Mouse (Mus musculus) myocyte (in vitro differentiated cells): ENCODE results near the gene Srcap. TPM values are rescaled to one million over a fixed set of nuclear protein-coding genes. Genes with fewer than 3 reads are reported as not detected.

Experiments used
- H3K27me3 ChIP-seq: one replicate; pipeline ENCODE4 v1.6.1; 2011; ENCODE audit not compliant: control insufficient read depth, insufficient read depth, insufficient read length
- H3K36me3 ChIP-seq: one replicate; pipeline ENCODE4 v1.6.1; 2011; ENCODE audit not compliant: control insufficient read depth, insufficient read depth
- H3K4me2 ChIP-seq: one replicate; pipeline ENCODE4 v1.6.1; 2011; ENCODE audit warnings: low read depth, control low read depth
- H3K4me3 ChIP-seq: one replicate; pipeline ENCODE4 v1.5.1; 2011; ENCODE audit warnings: mild to moderate bottlenecking, control low read depth, moderate library complexity
- H3K79me2 ChIP-seq: one replicate; pipeline ENCODE4 v1.6.1; 2011; ENCODE audit not compliant: control insufficient read depth, insufficient read depth
- H3ac ChIP-seq: one replicate; pipeline ENCODE4 v1.6.1; 2011; ENCODE audit not compliant: control insufficient read depth, insufficient read length
- CEBPB ChIP-seq: IDR thresholded peaks from 2 replicates; pipeline ENCODE4 v1.6.1; 2011; ENCODE audit warnings: mild to moderate bottlenecking, moderate library complexity; ENCODE audit not compliant: poor library complexity, insufficient read depth, severe bottlenecking
- E2F4 ChIP-seq: IDR thresholded peaks from one replicate; pipeline ENCODE4 v1.6.1; 2011; ENCODE audit warnings: mild to moderate bottlenecking, control low read depth, moderate library complexity; ENCODE audit not compliant: insufficient read depth
- MAX ChIP-seq: IDR thresholded peaks from one replicate; pipeline ENCODE4 v1.6.1; 2011; ENCODE audit warnings: low read depth, mild to moderate bottlenecking, control low read depth
- MYOD1 ChIP-seq, 3 experiments: IDR thresholded peaks; one replicate each; pipeline ENCODE4 v1.6.1; 2011; ENCODE audit warnings: control low read depth in 2 of 3, low read depth in 2 of 3, mild to moderate bottlenecking in 2 of 3, moderate library complexity in 1 of 3; ENCODE audit not compliant: insufficient read length in 2 of 3, control insufficient read depth in 1 of 3
- MYOG ChIP-seq, 3 experiments: IDR thresholded peaks; one replicate each; pipeline ENCODE4 v1.6.1; 2011; ENCODE audit warnings: control low read depth in 2 of 3, low read depth in 2 of 3, mild to moderate bottlenecking in 2 of 3; ENCODE audit not compliant: insufficient read length in 2 of 3, control insufficient read depth in 1 of 3, insufficient read depth in 1 of 3
- POLR2A ChIP-seq: IDR thresholded peaks from one replicate; pipeline ENCODE4 v1.6.1; 2011; ENCODE audit warnings: low read depth, mild to moderate bottlenecking, control low read depth, moderate library complexity; ENCODE audit not compliant: insufficient read length
- POLR2AphosphoS2 ChIP-seq: IDR thresholded peaks from one replicate; pipeline ENCODE4 v1.6.1; 2011; ENCODE audit warnings: low read depth, control low read depth; ENCODE audit not compliant: insufficient read length
- REST ChIP-seq: IDR thresholded peaks from one replicate; pipeline ENCODE4 v1.6.1; 2011; ENCODE audit warnings: mild to moderate bottlenecking, control low read depth, moderate library complexity; ENCODE audit not compliant: insufficient read depth, insufficient read length
- SRF ChIP-seq: IDR thresholded peaks from one replicate; pipeline ENCODE4 v1.6.1; 2011; ENCODE audit warnings: low read depth; ENCODE audit not compliant: control insufficient read depth, insufficient read length
- TCF12 ChIP-seq: IDR thresholded peaks from one replicate; pipeline ENCODE4 v1.6.1; 2011; ENCODE audit warnings: mild to moderate bottlenecking, control low read depth; ENCODE audit not compliant: poor library complexity, insufficient read depth, severe bottlenecking
- TCF3 ChIP-seq: IDR thresholded peaks from one replicate; pipeline ENCODE4 v1.6.1; 2011; ENCODE audit warnings: low read depth, control low read depth; ENCODE audit not compliant: insufficient read length
- USF1 ChIP-seq: IDR thresholded peaks from one replicate; pipeline ENCODE4 v1.6.1; 2011; ENCODE audit warnings: low read depth, mild to moderate bottlenecking, control low read depth, moderate library complexity
- polyA plus RNA-seq: library from polyadenylated mRNA; unstranded; fragments of >200 nt; fragmentation: generic; extraction: Trizol; gene quantifications from one replicate; pipeline ENCODE4 v1.2.1, GENCODE M21; 2012; ENCODE audit warnings: missing spikeins

The Srcap gene
- polyA plus RNA-seq, 1 experiment, result 18.1 TPM

GRCm38 (mm10) chr7:127573503-127574008 is 61.8 kb downstream of the Srcap start:
- peaks cover 3% of the 10 kb centered on the region for H3K36me3 ChIP-seq
- peaks cover 12% of the 10 kb centered on the region for H3K79me2 ChIP-seq
- H3K4me2 ChIP-seq, result peak overlapping the region; percentile 94
- H3ac ChIP-seq, result peak overlapping the region; percentile 25
- peak overlapping the region; percentile 59 for H3K4me3 ChIP-seq
- no peaks in the 10 kb centered on the region for H3K27me3 ChIP-seq
- TF ChIP-seq USF1, result no peak

- H3ac ChIP-seq, result peak overlapping the region; percentile 25
- no peaks in the 10 kb centered on the region for H3K27me3 ChIP-seq
- TF ChIP-seq POLR2A (no peak), E2F4 (no peak), SRF (no peak), REST (no peak), MYOG (IDR thresholded peaks at IDR 0.05; ENCODE audit: control insufficient read depth in 1 of 3, insufficient read depth in 1 of 3, insufficient read length in 2 of 3, low read depth in 2 of 3) (no peak), CEBPB (no peak), MYOD1 (IDR thresholded peaks at IDR 0.05; ENCODE audit: control insufficient read depth in 1 of 3, insufficient read length in 2 of 3, low read depth in 2 of 3) (no peak), MAX (no peak), TCF12 (no peak), TCF3 (no peak), POLR2AphosphoS2 (no peak), USF1 (no peak)
- H3K79me2 ChIP-seq, result peaks cover 12% of the 10 kb centered on the region
- H3K4me3 ChIP-seq, result peak overlapping the region; percentile 59
- peak overlapping the region; percentile 94 for H3K4me2 ChIP-seq
- peaks cover 3% of the 10 kb centered on the region for H3K36me3 ChIP-seq
Observed at GRCm38 (mm10) chr7:127574115-127574514, 62.3 kb downstream of the Srcap start.

GRCm38 (mm10) chr7:127583260-127583659 is 71.5 kb downstream of the Srcap start:
- Histone ChIP-seq H3ac (no peak overlapping the region), H3K36me3 (peaks cover 12% of the 10 kb centered on the region), H3K27me3 (no peaks in the 10 kb centered on the region), H3K4me2 (no peak overlapping the region), H3K4me3 (no peak overlapping the region), H3K79me2 (no peaks in the 10 kb centered on the region)
- TF ChIP-seq E2F4, result no peak
- no peak for TF ChIP-seq POLR2A
- no peak for TF ChIP-seq MYOD1 (IDR thresholded peaks at IDR 0.05; ENCODE audit: control insufficient read depth in 1 of 3, insufficient read length in 2 of 3, low read depth in 2 of 3)
- no peak for TF ChIP-seq MAX
- TF ChIP-seq SRF, result no peak

GRCm38 (mm10) chr7:127585031-127585430 is 73.2 kb downstream of the Srcap start:
- no peak overlapping the region for H3ac ChIP-seq
- no peaks in the 10 kb centered on the region for H3K27me3 ChIP-seq
- H3K36me3 ChIP-seq, result peaks cover 5% of the 10 kb centered on the region
- no peak overlapping the region for H3K4me3 ChIP-seq
- no peak for TF ChIP-seq E2F4
- TF ChIP-seq TCF12, result no peak
- TF ChIP-seq CEBPB, result no peak
- no peak for TF ChIP-seq POLR2AphosphoS2
- no peak for TF ChIP-seq TCF3
- no peak for TF ChIP-seq SRF
- no peak for TF ChIP-seq MYOD1 (IDR thresholded peaks at IDR 0.05; ENCODE audit: control insufficient read depth in 1 of 3, insufficient read length in 2 of 3, low read depth in 2 of 3)
- no peak for TF ChIP-seq USF1
- TF ChIP-seq MYOG (IDR thresholded peaks at IDR 0.05; ENCODE audit: control insufficient read depth in 1 of 3, insufficient read depth in 1 of 3, insufficient read length in 2 of 3, low read depth in 2 of 3), result no peak
- no peak for TF ChIP-seq MAX
- no peak for TF ChIP-seq POLR2A
- no peak for TF ChIP-seq REST
- H3K4me2 ChIP-seq, result no peak overlapping the region
- peaks cover 14% of the 10 kb centered on the region for H3K79me2 ChIP-seq

- no peak for TF ChIP-seq REST
- no peak for TF ChIP-seq POLR2A
- no peak for TF ChIP-seq TCF3
- TF ChIP-seq TCF12, result no peak
- TF ChIP-seq POLR2AphosphoS2, result no peak
- no peak for TF ChIP-seq E2F4
- TF ChIP-seq CEBPB, result no peak
- no peak for TF ChIP-seq USF1
- TF ChIP-seq MYOG (IDR thresholded peaks at IDR 0.05; ENCODE audit: control insufficient read depth in 1 of 3, insufficient read depth in 1 of 3, insufficient read length in 2 of 3, low read depth in 2 of 3), result no peak
- peaks cover 4% of the 10 kb centered on the region for H3K36me3 ChIP-seq
- no peak overlapping the region for H3K4me3 ChIP-seq
Observed at GRCm38 (mm10) chr7:127586149-127586548, 74.4 kb downstream of the Srcap start.

More at GRCm38 (mm10) chr7:127586149-127586548, 74.4 kb downstream of the Srcap start:
- no peak overlapping the region for H3ac ChIP-seq
- H3K4me2 ChIP-seq, result no peak overlapping the region
- H3K27me3 ChIP-seq, result no peaks in the 10 kb centered on the region
- peaks cover 14% of the 10 kb centered on the region for H3K79me2 ChIP-seq
